In the genomic region with DNA sequence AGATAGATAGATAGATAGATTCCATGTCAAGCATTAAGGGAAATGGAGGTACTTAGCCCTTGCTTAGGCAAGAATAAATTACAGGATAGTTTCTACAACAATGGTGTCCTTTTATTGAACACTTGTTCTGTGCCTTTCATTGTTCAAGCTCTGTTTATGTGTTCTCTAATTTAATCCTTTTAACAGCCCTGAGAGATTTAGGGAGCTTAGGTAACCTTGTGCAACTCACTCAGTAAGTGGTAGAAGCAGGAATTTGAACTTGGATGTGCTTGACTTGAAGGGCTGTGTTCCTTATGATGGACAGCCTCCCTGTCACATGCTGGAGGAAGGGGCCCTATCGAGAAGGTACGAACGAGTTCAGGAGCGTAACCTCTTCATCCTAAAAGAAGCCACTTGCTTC, we compare ENCODE assay signal across 11 mouse cellular contexts.
"Had no signal": no experiment of that assay in that cellular context is flagged by ENCODE, and none has a peak within 500 bp of the region (broad histone marks: within the 10 kb centered on the region; RNA-seq: fewer than 3 reads in every experiment).

No protein-coding gene starts in this region.

- DNase-seq: right cerebral cortex, adult 18-20 months; right cerebral cortex, postnatal 14 days; right cerebral cortex, postnatal 25 days; right cerebral cortex, postnatal 4 days; spleen, adult 18-20 months; thymus, adult 18-20 months; thymus, adult 2 months; thymus, postnatal 14 days; thymus, postnatal 25 days; thymus, postnatal 36 days; thymus, postnatal 4 days had no signal
